Mouse (Mus musculus) small intestine, adult 2 months (tissue): ENCODE measurements around the gene Itga6.

Experiments used
- CTCF ChIP-seq: fragments of 200-500 bp; IDR thresholded peaks from 2 replicates; pipeline ENCODE4 v1.5.1; 2012; ENCODE audit warnings: low read depth, mild to moderate bottlenecking, control low read depth, inconsistent platforms, low read length, moderate library complexity, mixed read lengths; ENCODE audit not compliant: insufficient replicate concordance, insufficient read length; ENCODE audit errors: extremely low read depth
- POLR2A ChIP-seq: fragments of 200-500 bp; IDR thresholded peaks from 2 replicates; pipeline ENCODE4 v1.6.1; 2012; ENCODE audit warnings: low read depth, mild to moderate bottlenecking, control low read depth, inconsistent platforms, low read length, moderate library complexity

DNA sequence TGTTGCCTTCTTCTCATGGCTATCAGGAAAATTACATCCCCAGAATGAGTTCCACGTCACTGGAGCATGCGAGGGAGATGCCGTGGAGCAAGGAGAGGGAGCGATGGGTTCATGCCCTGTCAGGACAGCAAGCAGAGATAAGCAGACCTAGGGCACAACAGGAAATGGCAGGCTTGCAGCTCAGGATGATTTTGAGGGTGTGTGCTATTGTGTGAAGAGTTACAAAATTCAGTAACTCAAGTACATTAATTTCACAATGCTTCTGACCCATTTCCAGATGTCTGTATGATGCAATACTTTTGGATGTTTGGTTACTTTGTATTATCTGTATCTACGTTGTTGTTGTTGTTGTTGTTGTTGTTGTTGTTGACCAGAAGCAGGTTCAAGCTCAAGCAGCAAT, 22.5 kb upstream of the Itga6 start:
- no peak for TF ChIP-seq CTCF
- no peak for TF ChIP-seq POLR2A
